Mouse (Mus musculus) cortical plate, adult 2 months (tissue): ENCODE data around the gene Cactin.

Experiments used
- CTCF ChIP-seq: fragments of 200-500 bp; IDR thresholded peaks from 2 replicates; pipeline ENCODE4 v1.5.1; 2011; ENCODE audit warnings: mild to moderate bottlenecking, control low read depth, low read length; ENCODE audit not compliant: insufficient read depth; ENCODE audit errors: extremely low read depth
- POLR2A ChIP-seq: fragments of 200-500 bp; IDR thresholded peaks from 2 replicates; pipeline ENCODE4 v1.6.1; 2011; ENCODE audit warnings: mild to moderate bottlenecking, low read length, control low read depth; ENCODE audit not compliant: insufficient read depth; ENCODE audit errors: extremely low read depth

GRCm38 (mm10) chr10:81292554-81293333 lies 28.2 kb upstream of the Cactin start, which contains the start of gene Pip5k1c:
- TF ChIP-seq CTCF (peak; percentile 87), POLR2A (0 out of 2 replicates have a peak, but pooled peaks have one; percentile 35)
